Mouse (Mus musculus) midbrain, embryonic 12.5 days (tissue): ENCODE results near the gene Uqcr11. TPM values are rescaled to one million over a fixed set of nuclear protein-coding genes. Genes with fewer than 3 reads are reported as not detected.

Source experiments
- ATAC-seq: fragments of 200-750 bp; cut with Nextera tagmentation; 2 replicates; pipeline ENCODE4 v1.8.0; 2017; ENCODE audit warnings: low read depth, moderate TSS enrichment, moderate library complexity; ENCODE audit not compliant: low FRiP score
- H3K27ac ChIP-seq: fragments of 300-500 bp; sonication (generic); replicated peaks from 2 replicates; pipeline ENCODE4 v1.5.1; 2016; ENCODE audit warnings: mild to moderate bottlenecking
- H3K27me3 ChIP-seq: fragments of 300-500 bp; sonication (generic); 2 replicates; pipeline ENCODE4 v1.6.1; 2016; ENCODE audit warnings: mild to moderate bottlenecking
- H3K36me3 ChIP-seq: fragments of 300-500 bp; sonication (generic); 2 replicates; pipeline ENCODE4 v1.6.1; 2016
- H3K4me1 ChIP-seq: fragments of 300-500 bp; sonication (generic); 2 replicates; pipeline ENCODE4 v1.6.1; 2016
- H3K4me2 ChIP-seq: fragments of 300-500 bp; sonication (generic); replicated peaks from 2 replicates; pipeline ENCODE4 v1.6.1; 2016; ENCODE audit warnings: mild to moderate bottlenecking, moderate library complexity
- H3K4me3 ChIP-seq: fragments of 300-500 bp; sonication (generic); 2 replicates; pipeline ENCODE4 v1.5.1; 2016; ENCODE audit warnings: mild to moderate bottlenecking
- H3K9ac ChIP-seq: fragments of 300-500 bp; sonication (generic); replicated peaks from 2 replicates; pipeline ENCODE4 v1.6.1; 2016; ENCODE audit warnings: mild to moderate bottlenecking, moderate library complexity
- H3K9me3 ChIP-seq: fragments of 300-500 bp; sonication (generic); 2 replicates; pipeline ENCODE4 v1.6.1; 2016; ENCODE audit warnings: mild to moderate bottlenecking
- WGBS: fragments of 180-500 bp; shearing (Covaris S2); methylation state at CpG from one replicate; pipeline ENCODE4 v1.1.7; 2016; 5-methylcytosine and 5-hydroxymethylcytosine counted together
- polyA plus RNA-seq: library from polyadenylated mRNA; unstranded; fragments of >200 nt; fragmentation: Nextera tagmentation; extraction: Ambion mirVana; gene quantifications from 2 replicates; pipeline ENCODE4 v1.2.1, GENCODE M21; 2016

Gene Uqcr11
- 398 and 414 TPM in 2 replicates for polyA plus RNA-seq

DNA sequence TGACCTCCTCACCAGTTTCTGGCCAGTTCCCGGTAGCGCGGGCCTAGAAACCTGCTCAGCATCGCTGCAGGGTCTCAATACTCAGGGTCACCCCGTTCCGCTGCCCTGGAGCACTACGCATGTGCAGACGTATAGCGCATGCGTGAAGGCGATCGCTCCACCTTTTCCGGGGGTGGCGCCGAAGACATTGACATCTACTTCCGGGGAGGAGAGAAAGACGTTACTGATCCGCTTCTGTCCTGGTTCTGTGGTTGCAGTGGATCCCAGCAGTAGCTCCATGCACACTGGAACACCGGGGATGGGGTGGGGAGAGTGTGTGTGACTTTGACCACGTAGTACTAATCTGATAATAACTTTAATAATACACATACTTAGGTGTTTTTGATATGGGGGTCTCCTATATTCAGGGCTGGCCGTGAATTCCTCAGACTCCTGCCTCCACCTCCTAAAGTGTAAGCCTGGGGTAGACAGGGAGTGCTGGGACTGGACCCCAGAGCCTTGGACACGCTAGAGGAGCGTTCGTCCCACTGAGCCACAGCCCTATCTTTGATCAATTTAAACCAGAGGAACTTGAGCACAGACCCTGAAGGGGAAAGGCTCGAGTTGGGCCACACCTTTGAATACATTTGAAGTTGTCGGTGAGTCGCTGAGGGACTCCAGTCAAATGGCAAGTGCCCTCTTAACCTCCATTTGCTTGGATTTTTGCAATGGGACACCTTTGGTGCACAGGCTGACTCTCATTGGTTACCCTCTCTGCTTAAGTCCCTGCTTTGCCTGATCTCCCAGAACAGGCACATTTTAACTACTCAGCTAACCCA, at the start of gene Uqcr11:
Uqcr11 (minus strand) TSS at position 147 of the 818 bp plus-strand sequence.
- Histone ChIP-seq H3K36me3 (peaks cover 54% of the 10 kb centered on the region), H3K4me1 (peaks cover 25% of the 10 kb centered on the region), H3K4me3 (peak within 1 kb of the TSS; percentile 86), H3K27ac (peak within 1 kb of the TSS; percentile 84), H3K4me2 (peak within 1 kb of the TSS; percentile 85), H3K9ac (peak within 1 kb of the TSS; percentile 90), H3K27me3 (no peaks in the 10 kb centered on the region), H3K9me3 (no peaks in the 10 kb centered on the region)
- WGBS = 2% methylated on average over 27 of the region's 27 CpGs
- ATAC-seq = peak; percentile 78

GRCm38 (mm10) chr10:80455697-80456096, 49.1 kb upstream of the Uqcr11 start:
- no peaks in the 10 kb centered on the region for H3K4me1 ChIP-seq
- no peak overlapping the region for H3K4me2 ChIP-seq
- H3K36me3 ChIP-seq = no peaks in the 10 kb centered on the region
- WGBS = 85% methylated on average over 5 of the region's 5 CpGs
- no peak overlapping the region for H3K9ac ChIP-seq
- H3K4me3 ChIP-seq = no peak overlapping the region
- H3K9me3 ChIP-seq = no peaks in the 10 kb centered on the region
- peaks cover 8% of the 10 kb centered on the region; the same call in 1 of the 2 replicates for H3K27me3 ChIP-seq
- H3K27ac ChIP-seq = no peak overlapping the region
- ATAC-seq = no peak

GRCm38 (mm10) chr10:80454781-80455180, 48.2 kb upstream of the Uqcr11 start:
- Histone ChIP-seq H3K4me2 (no peak overlapping the region), H3K27me3 (peaks cover 11% of the 10 kb centered on the region; the same call in 1 of the 2 replicates), H3K4me1 (no peaks in the 10 kb centered on the region), H3K9me3 (no peaks in the 10 kb centered on the region), H3K9ac (no peak overlapping the region), H3K4me3 (no peak overlapping the region), H3K27ac (no peak overlapping the region), H3K36me3 (no peaks in the 10 kb centered on the region)
- 91% methylated on average over 5 of the region's 5 CpGs for WGBS
- ATAC-seq = no peak

DNA sequence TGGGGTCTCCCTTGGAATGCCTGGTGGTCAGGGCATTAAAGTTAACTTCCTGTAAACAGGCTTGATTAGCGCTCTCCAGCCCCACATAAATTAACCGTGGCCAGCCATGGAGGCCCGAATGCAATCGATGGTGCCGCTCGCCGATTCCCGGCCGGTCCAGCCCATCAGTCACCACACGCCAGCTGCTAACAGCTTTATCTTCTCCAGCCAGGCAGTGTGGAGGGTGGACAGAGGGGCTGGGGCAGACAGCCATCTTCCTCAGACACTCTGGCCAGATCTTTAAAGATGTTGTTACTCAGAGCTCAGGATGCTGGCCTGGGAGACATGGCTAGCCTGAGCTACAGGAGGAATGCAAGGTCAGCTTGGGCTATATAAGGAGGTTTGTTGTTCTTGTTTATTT, 47.0 kb upstream of the Uqcr11 start:
- Histone ChIP-seq H3K4me2 (no peak overlapping the region), H3K4me3 (no peak overlapping the region), H3K9ac (no peak overlapping the region), H3K27ac (no peak overlapping the region), H3K36me3 (no peaks in the 10 kb centered on the region), H3K4me1 (no peaks in the 10 kb centered on the region), H3K9me3 (no peaks in the 10 kb centered on the region), H3K27me3 (peaks cover 17% of the 10 kb centered on the region; the same call in 1 of the 2 replicates)
- 85% methylated on average over 10 of the region's 10 CpGs for WGBS
- ATAC-seq = no peak

DNA sequence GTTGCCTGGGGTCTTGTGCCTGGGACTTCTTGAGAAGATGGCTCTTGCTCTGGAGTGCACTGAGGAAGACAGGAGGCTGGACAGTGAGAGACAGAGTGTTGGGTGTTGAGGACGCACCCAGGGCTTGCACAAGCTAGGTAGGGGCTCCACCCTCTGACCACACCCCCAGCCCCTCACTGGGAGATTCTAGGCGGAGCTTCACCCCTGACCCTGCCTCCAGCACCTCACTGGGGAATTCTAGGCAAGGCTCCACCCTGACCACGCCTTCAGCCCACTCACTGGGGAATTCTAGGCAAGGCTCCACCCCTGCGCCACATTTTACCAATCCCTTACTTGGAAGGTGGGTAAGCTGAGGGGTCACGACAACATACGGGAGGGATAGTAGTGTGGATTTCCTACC, 44.0 kb upstream of the Uqcr11 start:
- Histone ChIP-seq H3K27ac (no peak overlapping the region), H3K4me3 (no peak overlapping the region), H3K27me3 (peaks cover 34% of the 10 kb centered on the region), H3K36me3 (no peaks in the 10 kb centered on the region), H3K9me3 (no peaks in the 10 kb centered on the region), H3K9ac (no peak overlapping the region), H3K4me1 (peaks cover 3% of the 10 kb centered on the region), H3K4me2 (no peak overlapping the region)
- WGBS = 19% methylated on average over 6 of the region's 6 CpGs
- ATAC-seq = no peak

GRCm38 (mm10) chr10:80445898-80446601, 39.4 kb upstream of the Uqcr11 start:
- peak; percentile 82 for ATAC-seq
- Histone ChIP-seq H3K27ac (no peak overlapping the region), H3K9me3 (no peaks in the 10 kb centered on the region), H3K4me3 (no peak overlapping the region), H3K36me3 (no peaks in the 10 kb centered on the region), H3K4me1 (peaks cover 10% of the 10 kb centered on the region), H3K27me3 (peaks cover 51% of the 10 kb centered on the region), H3K9ac (no peak overlapping the region), H3K4me2 (peak overlapping the region; percentile 44)
- WGBS = 7% methylated on average over 26 of the region's 26 CpGs

- Histone ChIP-seq H3K27me3 (peaks cover 47% of the 10 kb centered on the region), H3K27ac (no peak overlapping the region), H3K36me3 (no peaks in the 10 kb centered on the region), H3K9me3 (no peaks in the 10 kb centered on the region), H3K4me1 (peaks cover 10% of the 10 kb centered on the region), H3K4me3 (no peak overlapping the region), H3K9ac (no peak overlapping the region), H3K4me2 (no peak overlapping the region)
- WGBS = 35% methylated on average over 1 of the region's 1 CpGs
- no peak for ATAC-seq
Observed at GRCm38 (mm10) chr10:80445052-80445451, 38.4 kb upstream of the Uqcr11 start.

DNA sequence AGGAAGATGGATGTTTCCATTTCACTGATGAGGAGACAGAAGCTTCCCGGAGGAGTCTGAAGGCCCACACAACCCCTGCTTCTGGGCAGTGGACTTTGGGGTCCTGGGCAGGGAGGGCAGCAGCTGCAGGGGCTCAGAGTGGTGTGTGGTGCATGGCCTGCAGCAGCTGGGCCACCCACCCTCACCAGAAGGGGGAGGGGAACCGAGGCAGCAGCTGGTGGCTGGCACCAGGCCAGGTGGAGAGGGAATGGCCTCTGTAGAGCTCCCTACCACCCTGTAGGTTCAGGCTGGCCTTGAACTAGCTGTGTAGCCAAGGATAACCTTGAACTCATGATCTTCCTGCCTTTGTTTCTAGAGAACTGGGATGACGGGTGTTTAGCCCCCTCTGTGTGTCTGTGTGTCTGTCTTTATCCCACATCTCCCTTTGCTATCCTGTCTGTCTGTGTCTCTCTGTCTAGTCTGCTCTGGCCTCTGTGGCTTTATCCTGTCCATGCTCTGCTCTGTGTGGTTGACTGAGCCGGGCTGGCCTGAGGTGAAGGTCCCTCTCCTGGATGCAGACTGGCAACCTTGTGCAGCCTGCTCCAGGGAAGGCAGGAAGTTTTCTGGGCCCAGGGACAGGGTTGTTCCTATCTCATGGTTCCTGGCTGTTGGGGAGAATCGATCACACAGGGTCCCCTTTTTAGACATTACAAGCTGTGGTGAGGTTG, 37.9 kb upstream of the Uqcr11 start:
- Histone ChIP-seq H3K27ac (no peak overlapping the region), H3K27me3 (peaks cover 47% of the 10 kb centered on the region)
- WGBS = 50% methylated on average over 5 of the region's 5 CpGs

DNA sequence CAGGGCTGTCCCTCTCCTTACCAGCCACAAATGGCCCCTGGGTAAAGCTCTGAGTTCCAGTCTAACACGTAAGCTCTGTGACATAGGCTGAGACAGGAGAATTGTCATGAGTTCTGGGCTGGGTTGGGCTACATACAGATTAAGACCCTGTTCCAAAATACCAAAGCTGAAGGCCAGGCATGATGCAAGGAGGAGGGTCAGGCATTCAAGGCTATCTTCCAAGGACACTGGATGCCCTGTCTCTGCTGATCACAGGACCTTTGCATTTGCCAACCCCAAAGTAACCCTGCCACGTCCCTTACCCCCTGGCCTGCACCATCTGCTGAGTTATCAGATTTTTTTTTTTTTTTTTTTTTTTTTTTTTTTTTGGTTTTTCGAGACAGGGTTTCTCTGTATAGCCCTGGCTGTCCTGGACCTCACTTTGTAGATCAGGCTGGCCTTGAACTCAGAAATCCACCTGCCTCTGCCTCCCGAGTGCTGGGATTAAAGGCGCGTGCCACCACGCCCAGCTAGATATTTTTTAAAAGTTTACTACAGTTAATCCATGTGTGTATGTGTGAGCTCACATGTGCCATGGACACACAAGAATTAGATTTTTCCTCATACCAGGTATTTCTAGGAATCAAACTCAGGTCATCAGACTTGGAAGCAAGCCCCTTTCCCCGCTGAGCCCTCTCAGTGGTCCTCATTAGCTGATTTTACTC, 37.1 kb upstream of the Uqcr11 start:
- WGBS = 84% methylated on average over 7 of the region's 8 CpGs
- Histone ChIP-seq H3K27ac (no peak overlapping the region), H3K4me3 (no peak overlapping the region), H3K9me3 (no peaks in the 10 kb centered on the region), H3K4me2 (no peak overlapping the region), H3K4me1 (peaks cover 10% of the 10 kb centered on the region), H3K9ac (no peak overlapping the region), H3K27me3 (peaks cover 42% of the 10 kb centered on the region), H3K36me3 (no peaks in the 10 kb centered on the region)
- ATAC-seq = no peak

More for the DNA sequence above, 37.9 kb upstream of the Uqcr11 start:
- Histone ChIP-seq H3K36me3 (no peaks in the 10 kb centered on the region), H3K4me1 (peaks cover 10% of the 10 kb centered on the region), H3K9me3 (no peaks in the 10 kb centered on the region), H3K4me2 (no peak overlapping the region), H3K9ac (no peak overlapping the region), H3K4me3 (no peak overlapping the region)
- no peak for ATAC-seq

- 73% methylated on average over 2 of the region's 2 CpGs for WGBS
- Histone ChIP-seq H3K9ac (no peak overlapping the region), H3K4me1 (peaks cover 10% of the 10 kb centered on the region), H3K4me3 (no peak overlapping the region), H3K36me3 (no peaks in the 10 kb centered on the region), H3K9me3 (no peaks in the 10 kb centered on the region), H3K27ac (no peak overlapping the region), H3K4me2 (no peak overlapping the region), H3K27me3 (peaks cover 37% of the 10 kb centered on the region)
- ATAC-seq = no peak
Observed at GRCm38 (mm10) chr10:80442989-80443388, 36.4 kb upstream of the Uqcr11 start.

DNA sequence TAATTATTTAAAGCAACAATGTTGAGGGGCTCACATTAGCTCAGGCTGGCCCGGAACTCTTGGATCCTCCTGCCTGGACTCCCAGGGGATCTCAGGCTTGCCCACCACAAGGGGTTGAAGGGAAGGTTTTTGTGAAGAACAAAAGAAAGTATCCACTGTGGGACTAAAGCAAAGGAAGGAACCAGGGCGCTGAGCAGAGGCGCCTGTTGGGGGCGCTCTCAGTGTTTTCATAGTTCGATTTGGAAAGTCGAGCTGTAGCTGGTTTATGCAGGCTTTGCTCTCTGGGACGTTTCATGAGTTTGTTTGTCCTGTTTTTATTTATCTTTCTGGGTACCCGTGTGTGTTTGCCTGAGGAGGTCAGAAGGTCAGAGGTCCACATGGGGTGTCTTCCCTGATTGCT, 35.0 kb upstream of the Uqcr11 start:
- Histone ChIP-seq H3K4me2 (no peak overlapping the region), H3K36me3 (no peaks in the 10 kb centered on the region), H3K27me3 (peaks cover 29% of the 10 kb centered on the region), H3K9ac (no peak overlapping the region), H3K4me1 (peaks cover 10% of the 10 kb centered on the region), H3K27ac (no peak overlapping the region), H3K4me3 (no peak overlapping the region), H3K9me3 (no peaks in the 10 kb centered on the region)
- WGBS = 66% methylated on average over 8 of the region's 8 CpGs
- ATAC-seq = no peak
